Mouse (Mus musculus) limb, embryonic 12.5 days (tissue): ENCODE measurements around the gene Usp21. TPM values are rescaled to one million over a fixed set of nuclear protein-coding genes. Genes with fewer than 3 reads are reported as not detected.
A peak's percentile ranks its signal among the peaks of the same experiment; 100 is the strongest.

Experiments
- ATAC-seq: fragments of 200-750 bp; cut with Nextera tagmentation; 2 replicates; pipeline ENCODE4 v1.8.0; 2017; ENCODE audit warnings: low read depth, moderate TSS enrichment; ENCODE audit not compliant: insufficient number of reproducible peaks, insufficient read depth, low FRiP score, low TSS enrichment
- H3K27ac ChIP-seq: fragments of 300-500 bp; sonication (generic); 2 replicates; pipeline ENCODE4 v1.5.1; 2016; ENCODE audit warnings: mild to moderate bottlenecking, moderate library complexity
- H3K27me3 ChIP-seq: fragments of 300-500 bp; sonication (generic); 2 replicates; pipeline ENCODE4 v1.6.1; 2016; ENCODE audit warnings: mild to moderate bottlenecking, moderate library complexity
- H3K36me3 ChIP-seq: fragments of 300-500 bp; sonication (generic); 2 replicates; pipeline ENCODE4 v1.6.1; 2016; ENCODE audit warnings: mild to moderate bottlenecking, moderate library complexity
- H3K4me1 ChIP-seq: fragments of 300-500 bp; sonication (generic); replicated peaks from 2 replicates; pipeline ENCODE4 v1.6.1; 2016
- H3K4me2 ChIP-seq: fragments of 300-500 bp; sonication (generic); 2 replicates; pipeline ENCODE4 v1.6.1; 2016; ENCODE audit warnings: mild to moderate bottlenecking, moderate library complexity
- H3K4me3 ChIP-seq: fragments of 300-500 bp; sonication (generic); replicated peaks from 2 replicates; pipeline ENCODE4 v1.5.1; 2016; ENCODE audit warnings: mild to moderate bottlenecking
- H3K9ac ChIP-seq: fragments of 300-500 bp; sonication (generic); replicated peaks from 2 replicates; pipeline ENCODE4 v1.6.1; 2016; ENCODE audit warnings: mild to moderate bottlenecking, moderate library complexity
- H3K9me3 ChIP-seq: fragments of 300-500 bp; sonication (generic); 2 replicates; pipeline ENCODE4 v1.6.1; 2016; ENCODE audit warnings: mild to moderate bottlenecking, moderate library complexity
- WGBS: fragments of 180-500 bp; shearing (Covaris S2); methylation state at CpG from one replicate; pipeline ENCODE4 v1.1.7; 2016; 5-methylcytosine and 5-hydroxymethylcytosine counted together
- polyA plus RNA-seq: library from polyadenylated mRNA; unstranded; fragments of >200 nt; fragmentation: Nextera tagmentation; extraction: Ambion mirVana; gene quantifications from 2 replicates; pipeline ENCODE4 v1.2.1, GENCODE M21; 2016

The Usp21 gene
- polyA plus RNA-seq, 1 experiment from 2014 or later = 134 TPM

DNA sequence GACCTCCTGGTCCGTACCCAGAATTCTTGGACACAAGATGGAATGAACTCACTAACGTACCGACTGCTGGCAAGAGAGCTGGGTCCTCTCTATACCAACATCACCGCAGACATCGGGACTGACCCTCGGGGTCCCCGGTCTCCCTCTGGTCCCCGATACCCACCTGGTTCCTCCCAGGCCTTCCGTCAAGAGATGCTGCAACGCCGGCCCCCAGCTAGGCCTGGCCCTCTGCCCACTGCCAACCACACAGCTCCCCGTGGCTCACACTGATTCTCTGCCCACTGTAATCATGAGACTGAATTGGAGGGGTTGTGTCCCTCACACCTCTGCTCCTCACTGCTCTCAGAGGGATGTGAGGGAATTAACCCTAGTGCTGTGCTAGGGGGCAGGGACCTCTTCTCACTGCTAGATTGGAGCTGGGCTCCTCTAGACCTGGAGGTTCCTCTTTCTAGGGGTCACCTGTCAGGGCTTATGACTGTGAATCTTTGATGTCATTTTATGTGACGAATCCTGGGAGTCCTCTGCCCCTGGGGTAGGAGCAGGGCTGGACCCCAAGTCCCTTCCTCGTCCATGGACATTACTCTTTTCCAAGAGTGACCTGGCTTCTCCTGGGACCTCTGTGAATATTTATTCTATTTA lies 11.6 kb downstream of the Usp21 start:
- WGBS = 90% methylated on average over 14 of the region's 14 CpGs
- no peak overlapping the region for H3K4me2 ChIP-seq
- no peak overlapping the region for H3K9ac ChIP-seq
- H3K27me3 ChIP-seq = no peaks in the 10 kb centered on the region
- H3K36me3 ChIP-seq = peaks cover 76% of the 10 kb centered on the region
- H3K27ac ChIP-seq = no peak overlapping the region
- H3K4me1 ChIP-seq = peaks cover 12% of the 10 kb centered on the region
- H3K9me3 ChIP-seq = no peaks in the 10 kb centered on the region
- no peak overlapping the region for H3K4me3 ChIP-seq
- ATAC-seq = no peak

DNA sequence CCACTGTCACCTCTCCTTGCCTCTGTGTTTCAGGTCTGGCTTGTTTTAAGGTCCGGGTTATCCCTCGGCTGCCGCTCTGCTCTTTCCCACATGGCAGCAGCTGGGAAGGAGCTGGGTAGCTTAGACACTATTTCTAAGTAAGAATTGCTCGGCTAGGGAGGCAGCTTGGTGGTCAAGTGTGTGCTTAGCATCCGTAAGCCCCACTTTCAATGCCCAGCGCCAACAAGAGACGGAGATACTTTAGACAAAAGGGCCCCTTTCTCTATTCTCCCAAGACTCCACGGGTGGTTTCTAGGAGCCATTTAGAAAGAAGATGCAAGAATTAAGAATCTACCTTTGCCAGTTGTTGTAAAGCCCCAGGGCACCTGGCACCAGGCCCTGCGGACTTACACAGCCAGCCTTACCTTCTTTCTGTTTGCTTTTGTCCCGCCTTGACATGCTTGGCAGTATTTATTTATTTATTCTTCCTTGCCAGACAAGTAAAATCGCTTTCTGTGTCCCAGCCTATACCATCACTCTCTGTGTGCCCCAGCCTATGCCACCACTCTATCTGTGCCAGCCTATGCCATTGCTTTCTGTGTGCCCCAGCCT lies 12.6 kb downstream of the Usp21 start:
- ATAC-seq = no peak
- H3K9ac ChIP-seq = no peak overlapping the region

GRCm38 (mm10) chr1:171274171-171274570 lies 13.6 kb downstream of the Usp21 start:
- WGBS = 92% methylated on average over 12 of the region's 12 CpGs
- Histone ChIP-seq H3K9me3 (no peaks in the 10 kb centered on the region), H3K4me2 (no peak overlapping the region), H3K9ac (no peak overlapping the region), H3K27me3 (no peaks in the 10 kb centered on the region), H3K36me3 (peaks cover 76% of the 10 kb centered on the region), H3K4me3 (no peak overlapping the region), H3K27ac (no peak overlapping the region), H3K4me1 (peaks cover 7% of the 10 kb centered on the region)
- ATAC-seq = no peak

More for the DNA sequence above, 12.6 kb downstream of the Usp21 start:
- no peak overlapping the region for H3K4me3 ChIP-seq
- no peaks in the 10 kb centered on the region for H3K9me3 ChIP-seq
- WGBS = 94% methylated on average over 11 of the region's 11 CpGs
- no peak overlapping the region for H3K4me2 ChIP-seq
- H3K4me1 ChIP-seq = peaks cover 17% of the 10 kb centered on the region
- H3K27me3 ChIP-seq = no peaks in the 10 kb centered on the region
- no peak overlapping the region for H3K27ac ChIP-seq
- H3K36me3 ChIP-seq = peaks cover 76% of the 10 kb centered on the region

DNA sequence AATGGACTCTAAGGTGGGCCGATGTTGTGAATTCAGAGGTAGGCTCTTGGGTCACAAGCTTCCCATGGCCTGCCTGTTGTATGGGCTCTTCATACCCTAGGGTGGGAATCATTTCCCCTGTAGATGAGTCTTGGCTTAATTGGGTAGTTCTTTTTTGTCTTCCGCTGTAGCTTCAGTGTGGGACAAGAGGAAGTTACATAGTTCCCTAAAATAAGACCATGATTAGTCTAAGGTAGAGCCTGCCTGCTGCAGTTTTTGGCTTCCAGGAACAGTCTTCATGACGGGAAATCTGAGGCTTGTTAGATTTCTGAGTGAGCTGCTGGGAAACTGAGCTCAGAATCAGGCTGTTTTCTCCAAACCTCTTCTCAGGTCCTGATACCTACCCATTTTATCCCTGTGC lies 15.7 kb downstream of the Usp21 start:
- Histone ChIP-seq H3K36me3 (peaks cover 55% of the 10 kb centered on the region), H3K4me3 (no peak overlapping the region; the same call in 1 of the 2 replicates), H3K27ac (no peak overlapping the region), H3K9ac (no peak overlapping the region), H3K9me3 (no peaks in the 10 kb centered on the region), H3K4me2 (peak overlapping the region; percentile 95; the same call in 1 of the 2 replicates), H3K4me1 (peaks cover 7% of the 10 kb centered on the region), H3K27me3 (no peaks in the 10 kb centered on the region; the same call in 1 of the 2 replicates)
- ATAC-seq = no peak
- WGBS = 92% methylated on average over 3 of the region's 3 CpGs

- Histone ChIP-seq H3K9me3 (no peaks in the 10 kb centered on the region), H3K27me3 (no peaks in the 10 kb centered on the region; the same call in 1 of the 2 replicates), H3K4me3 (no peak overlapping the region; the same call in 1 of the 2 replicates), H3K4me2 (peak overlapping the region; percentile 95; the same call in 1 of the 2 replicates), H3K9ac (no peak overlapping the region), H3K4me1 (peaks cover 7% of the 10 kb centered on the region), H3K36me3 (peaks cover 51% of the 10 kb centered on the region), H3K27ac (no peak overlapping the region)
- 72% methylated on average over 10 of the region's 10 CpGs for WGBS
- ATAC-seq = no peak
Measured at GRCm38 (mm10) chr1:171271622-171272021, 16.2 kb downstream of the Usp21 start.

DNA sequence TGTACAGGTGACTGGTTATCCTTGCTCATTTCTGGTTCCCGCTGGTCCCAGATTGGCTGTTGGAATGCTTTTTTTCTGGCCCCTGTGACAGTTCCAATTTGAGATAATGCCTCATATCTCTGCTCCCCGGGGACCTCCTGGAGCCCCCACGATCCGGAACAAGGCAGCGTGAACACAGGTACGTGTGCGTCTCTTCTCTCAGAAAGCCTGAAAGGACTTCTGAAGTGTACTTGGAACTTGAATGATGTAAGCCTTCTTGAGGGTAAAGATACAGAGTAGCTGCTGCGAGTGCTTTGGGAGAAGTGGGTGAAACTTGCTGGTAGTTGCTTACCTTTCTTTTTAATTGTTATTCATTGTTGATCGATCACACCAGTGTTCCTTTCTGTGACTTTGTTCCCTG lies 16.6 kb downstream of the Usp21 start:
- Histone ChIP-seq H3K9ac (peak overlapping the region; percentile 73), H3K4me3 (peak overlapping the region; percentile 77), H3K9me3 (no peaks in the 10 kb centered on the region), H3K36me3 (peaks cover 47% of the 10 kb centered on the region), H3K27me3 (no peaks in the 10 kb centered on the region; the same call in 1 of the 2 replicates), H3K27ac (peak overlapping the region; percentile 53; the same call in 1 of the 2 replicates), H3K4me2 (peak overlapping the region; percentile 95), H3K4me1 (peaks cover 7% of the 10 kb centered on the region)
- ATAC-seq = no peak
- WGBS = 51% methylated on average over 9 of the region's 9 CpGs

- Histone ChIP-seq H3K9me3 (no peaks in the 10 kb centered on the region), H3K4me1 (peaks cover 7% of the 10 kb centered on the region), H3K4me2 (peak overlapping the region; percentile 95), H3K27ac (peak overlapping the region; percentile 53; the same call in 1 of the 2 replicates), H3K9ac (peak overlapping the region; percentile 73), H3K36me3 (peaks cover 40% of the 10 kb centered on the region), H3K4me3 (peak overlapping the region; percentile 77), H3K27me3 (no peaks in the 10 kb centered on the region; the same call in 1 of the 2 replicates)
- WGBS = under 1% methylated on average over 19 of the region's 19 CpGs
- ATAC-seq = peak; percentile 82
Measured at GRCm38 (mm10) chr1:171270573-171270900, 17.3 kb downstream of the Usp21 start.

DNA sequence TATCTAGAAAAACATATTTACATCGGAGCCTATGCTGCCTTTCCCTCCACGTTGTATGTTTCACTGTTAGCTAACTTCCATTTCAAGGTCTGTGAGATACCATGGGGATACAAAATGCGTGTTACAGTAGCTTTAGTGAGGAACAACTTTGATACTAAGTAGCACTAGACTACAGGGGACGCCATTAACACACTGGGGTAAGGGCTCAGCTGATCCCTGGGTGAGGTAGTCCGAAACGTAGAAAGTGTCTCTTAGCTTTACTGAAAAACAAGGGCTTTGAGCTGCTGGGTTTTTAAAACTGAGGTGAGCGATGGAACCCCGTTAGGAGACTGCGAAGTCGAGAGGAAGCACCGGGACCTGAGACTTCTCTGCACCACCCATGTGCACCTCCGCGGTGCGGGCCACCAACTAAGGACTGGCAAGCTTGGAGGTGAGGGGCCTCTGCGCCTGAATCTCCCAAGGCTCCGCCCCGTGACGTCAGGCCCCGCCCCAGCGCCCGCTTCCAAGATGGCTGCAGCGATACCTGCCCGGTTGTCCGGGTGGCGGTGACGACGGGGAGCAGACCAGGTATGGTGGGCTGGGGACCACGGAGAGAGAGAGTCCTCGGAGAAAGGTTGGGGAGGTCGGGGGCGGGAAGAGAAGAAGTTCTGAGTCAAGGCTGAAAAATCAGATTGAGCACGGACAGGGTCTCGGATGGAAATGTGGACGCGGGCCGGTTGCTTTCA lies 17.8 kb downstream of the Usp21 start, which contains the start of gene B4galt3:
Gene B4galt3, plus strand, starts transcription at position 481 of the 725 bp plus-strand sequence.
- WGBS = 3% methylated on average over 36 of the region's 36 CpGs
- Histone ChIP-seq H3K4me1 (peaks cover 7% of the 10 kb centered on the region), H3K4me3 (peak within 1 kb of the TSS; percentile 77), H3K36me3 (peaks cover 35% of the 10 kb centered on the region), H3K4me2 (peak within 1 kb of the TSS; percentile 95), H3K27ac (peak within 1 kb of the TSS; percentile 53; the same call in 1 of the 2 replicates), H3K27me3 (no peaks in the 10 kb centered on the region; the same call in 1 of the 2 replicates), H3K9ac (peak within 1 kb of the TSS; percentile 73), H3K9me3 (no peaks in the 10 kb centered on the region)
- ATAC-seq = peak; percentile 93

- ATAC-seq = no peak
- Histone ChIP-seq H3K9me3 (no peaks in the 10 kb centered on the region), H3K27me3 (no peaks in the 10 kb centered on the region; the same call in 1 of the 2 replicates), H3K27ac (no peak overlapping the region), H3K4me1 (peaks cover 10% of the 10 kb centered on the region), H3K4me3 (no peak overlapping the region), H3K9ac (no peak overlapping the region), H3K36me3 (peaks cover 18% of the 10 kb centered on the region), H3K4me2 (no peak overlapping the region)
- WGBS = 55% methylated on average over 1 of the region's 1 CpGs
Measured at GRCm38 (mm10) chr1:171268341-171268740, 19.4 kb downstream of the Usp21 start.

DNA sequence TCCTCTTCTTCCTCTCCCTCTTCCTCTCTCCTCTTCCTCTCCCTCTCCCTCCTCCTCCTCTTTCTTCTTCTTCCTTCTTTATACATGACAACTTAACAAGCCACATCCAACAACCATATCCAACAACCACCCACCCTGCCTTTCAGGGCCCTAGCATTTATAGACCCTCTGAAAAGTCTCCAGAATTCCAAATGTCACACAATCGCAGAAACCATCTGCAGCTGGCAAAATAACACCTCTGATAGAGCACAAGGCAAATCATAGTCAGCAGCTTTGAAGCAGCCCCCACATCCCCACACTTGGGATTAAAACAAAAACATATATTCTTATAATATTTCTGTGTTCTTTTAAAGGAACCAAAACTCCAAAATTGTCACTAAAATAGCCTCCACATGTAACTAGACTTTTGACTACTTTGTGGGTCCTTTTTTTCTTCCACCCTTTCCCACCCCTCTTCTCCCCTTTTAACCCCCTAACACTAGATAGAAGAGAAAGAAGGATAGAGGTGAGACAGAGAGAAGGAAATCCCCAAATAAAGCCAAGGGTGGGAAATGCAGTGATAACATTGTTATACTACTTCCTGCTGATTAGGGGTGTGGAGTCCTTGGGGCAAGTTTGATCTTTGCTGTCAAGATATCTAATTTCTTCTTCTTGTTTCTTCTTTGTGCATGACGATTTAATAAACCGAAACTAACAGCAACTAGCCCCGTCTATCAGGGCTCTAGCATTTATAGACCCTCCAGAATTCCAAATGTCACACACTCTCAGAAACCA lies 21.6 kb downstream of the Usp21 start:
- Histone ChIP-seq H3K36me3 (no peaks in the 10 kb centered on the region), H3K9me3 (no peaks in the 10 kb centered on the region), H3K9ac (no peak overlapping the region), H3K27me3 (no peaks in the 10 kb centered on the region; the same call in 1 of the 2 replicates), H3K4me2 (no peak overlapping the region), H3K27ac (no peak overlapping the region), H3K4me3 (no peak overlapping the region), H3K4me1 (peaks cover 17% of the 10 kb centered on the region)
- no peak for ATAC-seq
- 65% methylated on average over 4 of the region's 4 CpGs for WGBS
